Mouse (Mus musculus): ENCODE data around the gene Polr3b. TPM values are rescaled to one million over a fixed set of nuclear protein-coding genes. Genes with fewer than 3 reads are reported as not detected.

The Polr3b gene
- polyA plus RNA-seq, 1 experiment, result 13.5 TPM

DNA sequence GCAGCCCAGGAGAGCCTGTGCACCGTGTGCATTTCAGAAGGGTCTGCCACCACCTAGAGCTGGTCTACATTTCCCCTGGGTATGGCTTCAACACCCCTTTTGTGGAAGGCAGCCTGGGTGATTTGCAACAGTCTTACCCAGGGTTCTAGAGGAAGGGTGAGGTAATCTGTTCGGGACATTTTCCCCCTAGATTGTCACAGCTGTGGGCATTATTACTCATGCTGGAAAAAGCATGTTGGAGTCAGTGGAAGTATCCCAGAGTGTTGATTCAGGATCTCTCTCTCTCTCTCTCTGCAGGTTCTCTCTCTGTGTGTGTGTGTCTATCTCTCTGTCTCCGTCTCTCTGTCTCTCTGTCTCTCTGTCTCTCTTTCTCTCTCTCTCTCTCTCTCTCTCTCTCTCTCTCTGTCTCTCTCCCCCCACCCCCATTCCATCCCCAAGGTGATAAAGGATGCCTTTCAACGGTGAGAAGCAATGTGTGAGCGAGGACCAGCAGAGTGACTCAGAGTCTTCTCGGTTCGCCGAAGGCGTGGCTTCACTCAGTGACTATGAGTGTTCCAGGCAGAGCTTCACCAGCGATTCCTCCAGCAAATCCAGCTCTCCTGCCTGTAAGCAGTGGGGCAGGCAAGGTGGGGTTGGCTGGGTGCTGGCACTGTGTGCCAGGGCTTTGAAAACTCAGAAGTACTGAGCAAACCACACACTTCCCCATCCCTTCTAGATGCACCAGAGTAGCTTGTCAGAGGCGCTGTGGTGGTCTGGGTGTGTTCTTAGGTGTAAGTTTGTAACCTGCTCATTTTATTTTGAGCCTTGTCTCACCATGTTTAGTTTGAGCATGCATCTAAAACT is 37.4 kb upstream of the Polr3b start:
- DNase-seq (ENCODE audit: low read depth), result no peak
- TF ChIP-seq POLR2A (IDR thresholded peaks at IDR 0.05; ENCODE audit: borderline replicate concordance, extremely low read depth, insufficient read depth, insufficient read length, poor library complexity, severe bottlenecking), result no peak
- no peak for TF ChIP-seq CTCF (IDR thresholded peaks at IDR 0.05; ENCODE audit: borderline replicate concordance, extremely low read depth, insufficient read depth, insufficient read length)

DNA sequence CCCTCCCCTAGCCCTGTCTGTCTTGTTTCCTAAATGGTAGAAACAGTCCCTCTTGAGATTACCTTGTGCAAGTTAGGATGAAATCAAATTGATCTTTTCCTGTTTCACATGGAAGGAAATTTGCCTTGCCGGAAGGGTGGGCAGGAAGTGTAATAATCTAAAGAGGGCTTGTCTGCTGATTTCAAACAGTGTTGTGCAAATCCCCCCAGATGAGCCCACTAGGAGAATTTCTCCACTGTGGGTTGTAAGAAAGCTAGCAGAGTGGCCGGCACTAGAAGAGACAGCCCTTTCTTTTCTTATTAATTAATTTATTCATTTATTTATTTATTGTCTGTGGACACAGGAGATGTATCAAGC is 36.8 kb upstream of the Polr3b start:
- TF ChIP-seq CTCF (IDR thresholded peaks at IDR 0.05; ENCODE audit: borderline replicate concordance, extremely low read depth, insufficient read depth, insufficient read length), result no peak
- TF ChIP-seq POLR2A (IDR thresholded peaks at IDR 0.05; ENCODE audit: borderline replicate concordance, extremely low read depth, insufficient read depth, insufficient read length, poor library complexity, severe bottlenecking), result no peak
- DNase-seq (ENCODE audit: low read depth), result no peak

DNA sequence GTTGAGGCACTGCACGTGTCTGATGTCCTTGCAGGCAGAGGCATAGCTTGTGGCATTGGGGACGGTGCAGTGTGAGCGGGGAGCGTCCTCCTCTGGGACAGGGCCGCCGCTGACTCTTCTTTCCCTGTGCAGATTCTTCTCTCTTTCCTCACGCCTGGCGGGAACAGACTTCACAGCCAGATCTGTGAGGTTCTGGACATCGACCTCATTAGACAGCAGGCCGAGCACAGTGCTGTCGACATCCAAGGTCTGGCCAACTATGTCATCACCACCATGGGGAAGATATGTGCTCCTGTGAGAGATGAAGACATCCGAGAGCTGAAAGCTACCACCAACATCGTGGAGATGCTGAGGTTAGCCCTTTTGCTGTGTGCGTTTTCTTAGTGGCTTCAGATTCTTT is 31.1 kb upstream of the Polr3b start:
- no peak for TF ChIP-seq CTCF (IDR thresholded peaks at IDR 0.05; ENCODE audit: borderline replicate concordance, extremely low read depth, insufficient read depth, insufficient read length)
- no peak for TF ChIP-seq POLR2A (IDR thresholded peaks at IDR 0.05; ENCODE audit: borderline replicate concordance, extremely low read depth, insufficient read depth, insufficient read length, poor library complexity, severe bottlenecking)
- DNase-seq (ENCODE audit: low read depth), result no peak

DNA sequence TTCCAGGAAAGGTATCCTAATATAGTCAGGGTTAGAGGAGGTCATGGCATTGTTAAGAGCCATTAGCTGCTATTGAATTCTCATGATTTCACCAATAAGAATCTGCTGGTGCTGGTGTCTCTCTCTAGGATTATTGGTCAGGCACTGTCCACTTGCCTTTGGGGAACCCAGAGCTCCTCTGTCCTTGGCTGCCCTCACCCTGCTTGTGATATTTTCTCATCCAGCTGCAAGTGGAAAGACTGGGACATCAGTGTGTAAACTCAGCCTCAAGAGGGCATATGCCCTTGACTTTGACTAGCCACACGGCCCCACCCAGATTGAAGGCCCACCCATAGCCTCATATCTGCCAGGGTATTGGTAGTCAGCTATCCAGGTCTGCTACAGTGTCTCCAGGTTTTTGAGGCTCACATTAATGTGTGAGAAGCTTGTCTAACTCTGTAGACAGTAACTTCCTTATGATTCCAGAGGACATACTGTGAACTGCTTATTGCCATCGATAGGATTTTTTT is 30.4 kb upstream of the Polr3b start:
- no peak for DNase-seq (ENCODE audit: low read depth)

DNA sequence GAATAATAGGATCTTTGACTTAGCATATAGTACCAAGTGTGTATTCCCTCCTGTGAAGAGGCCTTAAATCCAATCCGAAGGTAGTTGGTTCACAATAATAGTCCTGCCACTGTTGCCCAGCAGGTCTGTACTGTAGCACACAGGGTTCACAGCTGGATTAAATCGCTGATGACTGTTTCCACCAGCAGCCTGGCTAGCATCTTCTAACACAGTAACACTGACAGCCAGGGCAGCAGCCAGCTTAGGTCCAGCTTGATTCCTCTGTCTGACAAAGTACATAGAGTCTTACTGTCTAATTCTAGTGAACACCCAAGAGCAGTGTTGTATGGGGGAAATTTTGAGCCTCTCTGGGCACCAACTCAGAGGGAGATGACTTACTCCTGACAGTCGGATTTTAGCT is 29.3 kb upstream of the Polr3b start:
- TF ChIP-seq CTCF (IDR thresholded peaks at IDR 0.05; ENCODE audit: borderline replicate concordance, extremely low read depth, insufficient read depth, insufficient read length) (no peak), POLR2A (IDR thresholded peaks at IDR 0.05; ENCODE audit: borderline replicate concordance, extremely low read depth, insufficient read depth, insufficient read length, poor library complexity, severe bottlenecking) (no peak)

More for the DNA sequence above, 30.4 kb upstream of the Polr3b start:
- TF ChIP-seq POLR2A (IDR thresholded peaks at IDR 0.05; ENCODE audit: borderline replicate concordance, extremely low read depth, insufficient read depth, insufficient read length, poor library complexity, severe bottlenecking), result no peak
- no peak for TF ChIP-seq CTCF (IDR thresholded peaks at IDR 0.05; ENCODE audit: borderline replicate concordance, extremely low read depth, insufficient read depth, insufficient read length)

DNA sequence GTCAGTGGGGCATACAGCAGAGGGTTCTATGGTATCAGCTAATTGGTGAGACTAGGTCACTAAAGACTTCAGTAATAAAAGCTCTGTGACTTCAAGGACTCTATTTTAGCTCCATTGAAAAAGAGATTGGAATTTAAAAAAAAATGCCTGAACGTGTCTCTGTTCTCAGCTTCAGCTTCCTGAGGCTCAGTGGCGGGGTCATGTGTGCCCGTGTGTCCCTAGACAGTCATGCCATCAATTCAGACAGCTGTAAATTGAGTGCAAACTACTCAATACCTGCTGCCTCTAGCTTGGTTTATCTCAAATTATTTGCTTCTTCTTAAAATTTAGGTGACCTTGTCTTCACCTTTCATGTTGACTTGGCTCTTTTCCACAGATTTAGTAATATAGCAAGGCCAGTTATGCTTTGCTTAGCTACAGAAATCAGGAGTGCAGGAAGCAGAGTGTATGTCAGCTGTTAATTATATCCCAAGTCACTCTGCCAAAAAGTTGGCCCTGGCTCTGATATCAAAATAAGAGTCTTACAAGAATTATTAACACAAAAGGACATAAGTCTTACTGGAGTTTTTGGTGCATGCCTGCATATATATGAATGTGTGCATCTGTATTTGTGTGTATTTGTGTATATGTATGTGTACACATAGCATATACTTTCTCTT is 24.8 kb upstream of the Polr3b start:
- DNase-seq (ENCODE audit: low read depth), result no peak
- TF ChIP-seq POLR2A (IDR thresholded peaks at IDR 0.05; ENCODE audit: borderline replicate concordance, extremely low read depth, insufficient read depth, insufficient read length, poor library complexity, severe bottlenecking) (no peak), CTCF (IDR thresholded peaks at IDR 0.05; ENCODE audit: borderline replicate concordance, extremely low read depth, insufficient read depth, insufficient read length) (no peak)

More for the DNA sequence above, 29.3 kb upstream of the Polr3b start:
- no peak for DNase-seq (ENCODE audit: low read depth)

DNA sequence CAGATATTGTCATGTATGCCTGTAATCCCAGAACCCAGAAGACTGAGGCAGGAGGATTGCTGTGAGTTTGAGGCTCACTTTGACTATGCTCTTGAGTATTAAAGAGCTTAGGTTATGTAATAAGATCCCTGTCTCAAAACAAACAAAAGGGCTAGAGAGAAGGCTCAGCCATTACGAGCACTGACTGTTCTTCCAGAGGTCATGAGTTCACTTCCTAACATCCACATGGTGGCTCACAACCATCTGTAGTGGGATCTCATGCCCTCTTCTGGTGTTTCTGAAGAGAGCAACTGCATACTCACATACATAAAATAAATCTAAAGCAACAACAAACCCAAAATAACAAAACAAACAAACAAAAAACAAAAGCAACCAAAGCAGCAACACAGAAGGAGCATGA is 23.9 kb upstream of the Polr3b start:
- DNase-seq (ENCODE audit: low read depth), result no peak
- TF ChIP-seq CTCF (IDR thresholded peaks at IDR 0.05; ENCODE audit: borderline replicate concordance, extremely low read depth, insufficient read depth, insufficient read length), result no peak
- TF ChIP-seq POLR2A (IDR thresholded peaks at IDR 0.05; ENCODE audit: borderline replicate concordance, extremely low read depth, insufficient read depth, insufficient read length, poor library complexity, severe bottlenecking), result no peak

DNA sequence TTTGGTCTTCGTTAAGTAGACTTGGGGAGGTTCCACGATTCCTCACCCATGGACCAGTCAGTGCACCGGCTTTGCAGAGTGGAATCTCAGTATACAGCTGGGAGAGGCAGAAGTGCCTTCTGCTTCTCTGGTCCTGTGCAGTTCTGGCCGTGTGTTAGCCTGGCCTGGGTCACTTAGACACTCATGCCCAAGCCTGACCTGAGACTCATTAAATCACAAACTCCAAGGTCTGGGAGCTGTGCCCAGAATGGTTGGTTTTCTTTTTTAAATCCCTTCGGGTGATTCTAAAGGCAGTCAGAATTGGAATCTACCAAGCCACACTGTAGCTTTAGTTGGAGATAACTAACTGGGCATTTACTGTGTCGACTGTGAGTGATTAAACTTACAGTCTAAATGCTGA is 22.0 kb upstream of the Polr3b start:
- TF ChIP-seq CTCF (IDR thresholded peaks at IDR 0.05; ENCODE audit: borderline replicate concordance, extremely low read depth, insufficient read depth, insufficient read length) (no peak), POLR2A (IDR thresholded peaks at IDR 0.05; ENCODE audit: borderline replicate concordance, extremely low read depth, insufficient read depth, insufficient read length, poor library complexity, severe bottlenecking) (no peak)
- no peak for DNase-seq (ENCODE audit: low read depth)

DNA sequence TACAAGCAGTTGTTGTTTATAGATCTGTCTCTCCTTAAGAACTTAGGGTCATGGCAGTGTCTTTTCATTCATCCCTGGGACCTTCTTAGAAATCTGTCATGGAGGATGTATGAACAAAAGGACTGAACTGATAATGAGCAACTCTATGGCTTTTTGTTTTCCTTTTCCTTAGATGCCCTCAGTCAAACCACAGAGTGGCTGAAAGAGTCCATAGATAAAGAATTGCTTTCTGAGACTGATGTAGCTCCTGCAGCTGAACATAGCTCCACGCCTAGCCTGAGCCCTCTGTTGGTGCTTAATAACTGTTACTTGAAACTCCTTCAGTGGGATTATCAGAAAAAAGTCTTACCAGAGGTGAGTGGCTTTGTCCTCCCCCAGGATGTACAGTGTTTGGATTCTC is 17.8 kb upstream of the Polr3b start:
- no peak for DNase-seq (ENCODE audit: low read depth)
- TF ChIP-seq POLR2A (IDR thresholded peaks at IDR 0.05; ENCODE audit: borderline replicate concordance, extremely low read depth, insufficient read depth, insufficient read length, poor library complexity, severe bottlenecking) (no peak), CTCF (IDR thresholded peaks at IDR 0.05; ENCODE audit: borderline replicate concordance, extremely low read depth, insufficient read depth, insufficient read length) (no peak)

DNA sequence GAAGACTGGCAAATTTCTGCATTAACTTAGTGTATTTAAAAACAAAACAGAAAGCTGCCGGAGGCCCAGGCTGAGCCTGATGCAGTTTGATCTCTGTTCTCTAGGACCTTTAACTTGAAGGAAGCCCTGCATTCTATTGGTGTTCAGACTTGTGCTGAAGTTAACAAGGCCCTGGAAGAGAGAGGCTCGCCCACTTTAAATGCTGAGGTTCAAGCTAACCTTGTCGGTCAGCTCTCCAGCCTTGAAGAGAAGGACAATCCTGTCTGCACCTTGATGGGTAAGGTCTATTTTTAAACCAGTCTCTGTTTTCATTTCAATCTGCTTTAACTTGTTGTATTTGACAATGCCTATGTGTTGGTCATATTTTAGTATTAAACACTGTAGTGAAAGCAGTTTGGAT is 13.7 kb upstream of the Polr3b start:
- no peak for DNase-seq (ENCODE audit: low read depth)
- TF ChIP-seq POLR2A (IDR thresholded peaks at IDR 0.05; ENCODE audit: borderline replicate concordance, extremely low read depth, insufficient read depth, insufficient read length, poor library complexity, severe bottlenecking), result no peak
- TF ChIP-seq CTCF (IDR thresholded peaks at IDR 0.05; ENCODE audit: borderline replicate concordance, extremely low read depth, insufficient read depth, insufficient read length), result no peak

DNA sequence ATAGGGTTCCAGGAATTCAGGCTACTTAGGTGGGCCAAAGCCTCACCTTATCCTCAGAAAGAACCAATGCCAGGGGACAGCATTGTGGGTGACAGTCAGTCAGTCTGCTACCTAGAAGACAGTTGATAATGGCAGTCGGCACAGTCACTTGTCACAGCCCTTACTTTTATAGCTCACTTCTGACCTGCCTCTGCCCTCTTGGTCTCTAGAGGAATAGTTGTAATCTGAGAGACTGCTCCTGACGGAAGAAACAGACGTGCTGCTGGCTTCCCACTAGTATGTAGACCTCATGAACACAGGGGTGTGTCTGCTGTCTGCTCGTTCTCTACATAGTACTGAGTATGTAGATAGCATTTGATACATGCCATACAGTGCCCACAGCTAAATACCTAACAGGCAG is 11.8 kb upstream of the Polr3b start:
- TF ChIP-seq CTCF (IDR thresholded peaks at IDR 0.05; ENCODE audit: borderline replicate concordance, extremely low read depth, insufficient read depth, insufficient read length) (no peak), POLR2A (IDR thresholded peaks at IDR 0.05; ENCODE audit: borderline replicate concordance, extremely low read depth, insufficient read depth, insufficient read length, poor library complexity, severe bottlenecking) (no peak)
- DNase-seq (ENCODE audit: low read depth), result no peak

Measured in brain, embryonic 14.5 days (tissue).